Mouse (Mus musculus) lung, adult 2 months (tissue): ENCODE results near the gene Glul.

Experiments
- CTCF ChIP-seq: fragments of 200-500 bp; IDR thresholded peaks from 2 replicates; pipeline ENCODE4 v1.5.1; 2011; ENCODE audit warnings: mild to moderate bottlenecking, low read length, control low read depth; ENCODE audit not compliant: insufficient read depth
- POLR2A ChIP-seq: fragments of 200-500 bp; IDR thresholded peaks from 2 replicates; pipeline ENCODE4 v1.6.1; 2011; ENCODE audit warnings: low read depth, mild to moderate bottlenecking, control low read depth, low read length, borderline replicate concordance; ENCODE audit errors: extremely low read depth

DNA sequence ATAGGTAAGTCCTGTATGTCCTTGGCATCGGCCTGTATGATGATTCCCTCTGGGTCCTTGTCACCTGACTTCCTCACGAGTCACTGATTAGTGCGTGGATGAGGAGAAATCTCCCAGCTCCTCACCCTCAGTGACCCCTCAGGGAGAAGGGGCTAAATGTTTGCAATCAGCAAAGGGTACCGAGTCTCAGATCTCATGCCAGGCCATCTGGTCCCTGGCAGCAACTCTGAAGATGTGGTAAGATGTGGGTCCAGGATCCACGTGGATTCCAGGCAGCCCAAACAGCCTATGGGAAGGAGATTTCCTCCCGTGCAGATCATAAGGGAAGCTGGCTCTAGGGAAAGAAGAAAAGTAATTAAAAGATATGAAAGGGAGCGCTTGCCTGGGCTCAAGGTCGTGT lies 43.8 kb upstream of the Glul start:
- TF ChIP-seq CTCF (no peak), POLR2A (no peak)
